Mouse (Mus musculus) heart, adult 2 months (tissue): ENCODE measurements around the gene Trappc3.

Source experiments
- CTCF ChIP-seq: fragments of 200-600 bp; IDR thresholded peaks from 2 replicates; pipeline ENCODE4 v1.8.1; 2022; ENCODE audit warnings: antibody characterized with exemption, mild to moderate bottlenecking, moderate library complexity
- POLR2A ChIP-seq: fragments of 200-500 bp; IDR thresholded peaks from 2 replicates; pipeline ENCODE4 v1.6.1; 2011; ENCODE audit warnings: mild to moderate bottlenecking, low read depth, low read length, control low read depth; ENCODE audit not compliant: insufficient read depth

DNA sequence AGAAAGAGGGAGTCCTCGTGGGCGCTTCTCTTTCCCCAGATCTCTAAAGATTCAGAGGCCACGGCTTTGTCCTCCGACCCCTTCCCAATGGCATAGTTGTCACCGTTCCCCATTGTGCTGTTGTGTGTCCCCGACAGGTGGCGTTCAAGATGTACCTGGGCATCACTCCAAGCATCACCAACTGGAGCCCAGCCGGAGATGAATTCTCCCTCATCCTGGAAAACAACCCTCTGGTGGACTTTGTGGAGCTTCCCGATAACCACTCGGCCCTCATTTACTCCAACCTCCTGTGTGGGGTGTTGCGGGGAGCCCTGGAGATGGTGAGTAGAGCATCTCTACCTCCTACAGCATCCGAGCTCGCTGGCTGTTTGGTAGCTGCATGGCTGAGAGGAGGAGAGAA, 11.6 kb downstream of the Trappc3 start:
- no peak for TF ChIP-seq POLR2A
- TF ChIP-seq CTCF = no peak
